Mouse (Mus musculus) G1E-ER4 (cell line): ENCODE results near the gene Hacd1. TPM values are rescaled to one million over a fixed set of nuclear protein-coding genes. Genes with fewer than 3 reads are reported as not detected.

ENCODE experiments used
- GATA1 ChIP-seq: IDR thresholded peaks from one replicate; pipeline ENCODE4 v1.8.0; 2012; ENCODE audit warnings: low read length, inconsistent platforms
- polyA plus RNA-seq: library from polyadenylated mRNA; stranded (reverse); fragments of >175 nt; gene quantifications from 2 replicates; pipeline ENCODE4 v1.2.3, GENCODE M21; 2012

The Hacd1 gene
- polyA plus RNA-seq, 1 experiment = 94.3 TPM

GRCm38 (mm10) chr2:14048381-14048780, 7.6 kb downstream of the Hacd1 start:
- no peak for TF ChIP-seq GATA1

- TF ChIP-seq GATA1 = no peak
These were observed 12.3 kb downstream of the Hacd1 start for GRCm38 (mm10) chr2:14043577-14044170.

- TF ChIP-seq GATA1 = no peak
These were observed 12.9 kb downstream of the Hacd1 start for GRCm38 (mm10) chr2:14043011-14043410.

- TF ChIP-seq GATA1 = no peak
These were observed 14.7 kb downstream of the Hacd1 start for GRCm38 (mm10) chr2:14041249-14041648.

GRCm38 (mm10) chr2:14019228-14019627, 36.7 kb downstream of the Hacd1 start:
- no peak for TF ChIP-seq GATA1

GRCm38 (mm10) chr2:14005121-14005520, 50.8 kb downstream of the Hacd1 start:
- no peak for TF ChIP-seq GATA1

GRCm38 (mm10) chr2:13960136-13960535, 95.8 kb downstream of the Hacd1 start:
- TF ChIP-seq GATA1 = no peak

GRCm38 (mm10) chr2:13956463-13956862, 99.5 kb downstream of the Hacd1 start:
- TF ChIP-seq GATA1 = no peak

- TF ChIP-seq GATA1 = no peak
These were observed 117.8 kb downstream of the Hacd1 start for GRCm38 (mm10) chr2:13938118-13938517.

- no peak for TF ChIP-seq GATA1
These were observed 120.6 kb downstream of the Hacd1 start for GRCm38 (mm10) chr2:13935343-13935742.

- TF ChIP-seq GATA1 = no peak
These were observed 123.7 kb downstream of the Hacd1 start for GRCm38 (mm10) chr2:13932253-13932652.

- no peak for TF ChIP-seq GATA1
These were observed 125.2 kb downstream of the Hacd1 start for GRCm38 (mm10) chr2:13930724-13931123.

- no peak for TF ChIP-seq GATA1
These were observed 167.4 kb downstream of the Hacd1 start for GRCm38 (mm10) chr2:13888568-13888967.

GRCm38 (mm10) chr2:13857461-13857860, 198.5 kb downstream of the Hacd1 start:
- TF ChIP-seq GATA1 = no peak

GRCm38 (mm10) chr2:13855510-13855909, 200.4 kb downstream of the Hacd1 start:
- no peak for TF ChIP-seq GATA1

GRCm38 (mm10) chr2:13836310-13836709, 219.6 kb downstream of the Hacd1 start:
- TF ChIP-seq GATA1 = no peak

GRCm38 (mm10) chr2:13834989-13835388, 220.9 kb downstream of the Hacd1 start:
- no peak for TF ChIP-seq GATA1

- TF ChIP-seq GATA1 = no peak
These were observed 239.3 kb downstream of the Hacd1 start for GRCm38 (mm10) chr2:13816645-13817044.

GRCm38 (mm10) chr2:13808593-13808992, 247.3 kb downstream of the Hacd1 start:
- no peak for TF ChIP-seq GATA1
